Mouse (Mus musculus) MEL (cell line): ENCODE measurements at regions not wholly inside any gene's neighbourhood (a gene's known extent, or its start where the extent isn't known, plus 50 kb on each side); places are given as distances from the start of the nearest gene placed in this dataset.

Experiments
- BHLHE40 ChIP-seq: IDR thresholded peaks from 2 replicates; pipeline ENCODE4 v1.6.1; 2012; ENCODE audit warnings: low read depth, mild to moderate bottlenecking, inconsistent platforms, low read length, improper control_type of control experiment, borderline replicate concordance
- CTCF ChIP-seq, 3 experiments: IDR thresholded peaks in 2 of 3; conservative IDR thresholded peaks in 1 of 3; 2 replicates each; pipeline ENCODE4 v1.5.1; 2011 to 2012; ENCODE audit warnings: low read length in 3 of 3, low read depth in 2 of 3, mild to moderate bottlenecking in 2 of 3, improper control_type of control experiment in 1 of 3, inconsistent platforms in 1 of 3, mixed read lengths in 1 of 3, moderate library complexity in 1 of 3; ENCODE audit not compliant: control insufficient read depth in 1 of 3, insufficient read depth in 1 of 3, poor library complexity in 1 of 3, severe bottlenecking in 1 of 3
- TCF12 ChIP-seq: IDR thresholded peaks from 2 replicates; pipeline ENCODE4 v1.6.1; 2014; ENCODE audit warnings: low read depth, mild to moderate bottlenecking, inconsistent platforms, low read length, improper control_type of control experiment, moderate library complexity

DNA sequence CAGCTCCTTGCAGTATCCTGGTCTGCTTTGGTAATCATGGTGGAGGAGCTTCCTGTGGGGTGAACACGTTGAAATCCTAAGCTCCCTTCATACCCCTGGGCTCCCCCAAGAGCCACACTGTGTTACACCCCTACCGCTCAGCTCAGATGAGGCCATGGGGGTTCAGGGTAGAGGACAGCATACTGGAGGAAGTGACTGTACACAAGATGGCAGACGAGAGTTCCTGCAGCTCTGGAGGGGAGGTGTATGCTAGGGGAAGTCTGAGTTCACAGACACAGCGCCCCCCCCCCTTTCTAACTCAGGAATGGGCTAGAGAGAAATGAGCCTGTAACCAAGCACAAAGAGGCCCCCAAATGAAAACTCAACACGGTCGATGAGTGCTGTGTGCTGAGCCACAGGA is 231.9 kb downstream of the Foxo1 start:
- no peak for TF ChIP-seq CTCF (IDR thresholded peaks at IDR 0.05 in 2 of 3, conservative IDR thresholded peaks at IDR 0.05 in 1 of 3; ENCODE audit: control insufficient read depth in 1 of 3, insufficient read depth in 1 of 3, low read depth in 2 of 3, low read length in 3 of 3, poor library complexity in 1 of 3, severe bottlenecking in 1 of 3)
- TF ChIP-seq BHLHE40 = no peak
- no peak for TF ChIP-seq TCF12
